Mouse (Mus musculus): ENCODE data around the gene Adcy9. TPM values are rescaled to one million over a fixed set of nuclear protein-coding genes. Genes with fewer than 3 reads are reported as not detected.
A peak's percentile ranks its signal among the peaks of the same experiment; 100 is the strongest.

Adcy9 gene
- polyA plus RNA-seq, 1 experiment from 2014 or later = 1.2 TPM

GRCm38 (mm10) chr16:4413301-4413700, 7.0 kb downstream of the Adcy9 start:
- no peak for ATAC-seq
- no peaks in the 10 kb centered on the region for H3K27me3 ChIP-seq (replicated peaks; ENCODE audit: control insufficient read depth, insufficient read depth, low read length)
- no peaks in the 10 kb centered on the region for H3K36me3 ChIP-seq (ENCODE audit: control insufficient read depth, insufficient read depth, low read length)
- H3K9ac ChIP-seq (ENCODE audit: low read depth, low read length) = no peak overlapping the region
- peaks cover 16% of the 10 kb centered on the region for H3K4me1 ChIP-seq (ENCODE audit: control insufficient read depth, insufficient read depth, low read length)
- H3K4me3 ChIP-seq (ENCODE audit: low read length) = no peak overlapping the region
- no peaks in the 10 kb centered on the region for H3K9me3 ChIP-seq (ENCODE audit: control insufficient read depth, low read length)
- H3K27ac ChIP-seq (ENCODE audit: low read length) = no peak overlapping the region
- no peak overlapping the region for H3K4me2 ChIP-seq (ENCODE audit: low read depth, low read length)
- 53% methylated on average over 14 of the region's 14 CpGs for WGBS

- Histone ChIP-seq H3K9me3 (ENCODE audit: control insufficient read depth, low read length) (no peaks in the 10 kb centered on the region), H3K9ac (ENCODE audit: low read depth, low read length) (no peak overlapping the region), H3K4me2 (ENCODE audit: low read depth, low read length) (no peak overlapping the region), H3K4me3 (ENCODE audit: low read length) (no peak overlapping the region), H3K36me3 (ENCODE audit: control insufficient read depth, insufficient read depth, low read length) (no peaks in the 10 kb centered on the region), H3K4me1 (ENCODE audit: control insufficient read depth, insufficient read depth, low read length) (peaks cover 8% of the 10 kb centered on the region), H3K27me3 (replicated peaks; ENCODE audit: control insufficient read depth, insufficient read depth, low read length) (no peaks in the 10 kb centered on the region), H3K27ac (ENCODE audit: low read length) (no peak overlapping the region)
- WGBS = 87% methylated on average over 4 of the region's 4 CpGs
- ATAC-seq = no peak
Measured at GRCm38 (mm10) chr16:4412298-4412697, 8.0 kb downstream of the Adcy9 start.

- Histone ChIP-seq H3K36me3 (ENCODE audit: control insufficient read depth, insufficient read depth, low read length) (no peaks in the 10 kb centered on the region), H3K4me3 (ENCODE audit: low read length) (no peak overlapping the region), H3K27ac (ENCODE audit: low read length) (no peak overlapping the region), H3K9ac (ENCODE audit: low read depth, low read length) (no peak overlapping the region), H3K4me1 (ENCODE audit: control insufficient read depth, insufficient read depth, low read length) (peaks cover 11% of the 10 kb centered on the region), H3K9me3 (ENCODE audit: control insufficient read depth, low read length) (no peaks in the 10 kb centered on the region), H3K27me3 (replicated peaks; ENCODE audit: control insufficient read depth, insufficient read depth, low read length) (no peaks in the 10 kb centered on the region), H3K4me2 (ENCODE audit: low read depth, low read length) (no peak overlapping the region)
- WGBS = 63% methylated on average over 2 of the region's 2 CpGs
- no peak for ATAC-seq
Measured at GRCm38 (mm10) chr16:4411296-4411695, 9.0 kb downstream of the Adcy9 start.

- ATAC-seq = no peak
- Histone ChIP-seq H3K9ac (ENCODE audit: low read depth, low read length) (no peak overlapping the region), H3K27ac (ENCODE audit: low read length) (no peak overlapping the region), H3K4me3 (ENCODE audit: low read length) (no peak overlapping the region), H3K36me3 (ENCODE audit: control insufficient read depth, insufficient read depth, low read length) (no peaks in the 10 kb centered on the region), H3K4me2 (ENCODE audit: low read depth, low read length) (no peak overlapping the region), H3K4me1 (ENCODE audit: control insufficient read depth, insufficient read depth, low read length) (peaks cover 18% of the 10 kb centered on the region), H3K9me3 (ENCODE audit: control insufficient read depth, low read length) (no peaks in the 10 kb centered on the region), H3K27me3 (replicated peaks; ENCODE audit: control insufficient read depth, insufficient read depth, low read length) (no peaks in the 10 kb centered on the region)
- WGBS = 61% methylated on average over 2 of the region's 2 CpGs
Measured at GRCm38 (mm10) chr16:4407536-4407935, 12.8 kb downstream of the Adcy9 start.

GRCm38 (mm10) chr16:4406706-4407105, 13.6 kb downstream of the Adcy9 start:
- H3K9ac ChIP-seq (ENCODE audit: low read depth, low read length) = 0 out of 2 replicates have a peak overlapping the region, but pooled peaks have one; percentile 24
- WGBS = 52% methylated on average over 4 of the region's 4 CpGs
- H3K4me2 ChIP-seq (ENCODE audit: low read depth, low read length) = no peak overlapping the region
- no peaks in the 10 kb centered on the region for H3K27me3 ChIP-seq (replicated peaks; ENCODE audit: control insufficient read depth, insufficient read depth, low read length)
- H3K36me3 ChIP-seq (ENCODE audit: control insufficient read depth, insufficient read depth, low read length) = no peaks in the 10 kb centered on the region
- H3K9me3 ChIP-seq (ENCODE audit: control insufficient read depth, low read length) = no peaks in the 10 kb centered on the region
- H3K4me1 ChIP-seq (ENCODE audit: control insufficient read depth, insufficient read depth, low read length) = peaks cover 18% of the 10 kb centered on the region
- no peak for ATAC-seq
- H3K4me3 ChIP-seq (ENCODE audit: low read length) = no peak overlapping the region
- H3K27ac ChIP-seq (ENCODE audit: low read length) = no peak overlapping the region

GRCm38 (mm10) chr16:4406047-4406586, 14.2 kb downstream of the Adcy9 start:
- 68% methylated on average over 6 of the region's 6 CpGs for WGBS
- H3K27me3 ChIP-seq (replicated peaks; ENCODE audit: control insufficient read depth, insufficient read depth, low read length) = no peaks in the 10 kb centered on the region
- H3K36me3 ChIP-seq (ENCODE audit: control insufficient read depth, insufficient read depth, low read length) = no peaks in the 10 kb centered on the region
- H3K9ac ChIP-seq (ENCODE audit: low read depth, low read length) = no peak overlapping the region
- peaks cover 18% of the 10 kb centered on the region for H3K4me1 ChIP-seq (ENCODE audit: control insufficient read depth, insufficient read depth, low read length)
- H3K9me3 ChIP-seq (ENCODE audit: control insufficient read depth, low read length) = no peaks in the 10 kb centered on the region
- no peak for ATAC-seq
- no peak overlapping the region for H3K4me2 ChIP-seq (ENCODE audit: low read depth, low read length)
- H3K27ac ChIP-seq (ENCODE audit: low read length) = no peak overlapping the region
- H3K4me3 ChIP-seq (ENCODE audit: low read length) = no peak overlapping the region

GRCm38 (mm10) chr16:4404933-4405761, 15.2 kb downstream of the Adcy9 start:
- peak; percentile 62; the same call in 1 of the 2 replicates for ATAC-seq
- Histone ChIP-seq H3K4me3 (ENCODE audit: low read length) (no peak overlapping the region), H3K27me3 (replicated peaks; ENCODE audit: control insufficient read depth, insufficient read depth, low read length) (no peaks in the 10 kb centered on the region), H3K9ac (ENCODE audit: low read depth, low read length) (no peak overlapping the region), H3K4me2 (ENCODE audit: low read depth, low read length) (no peak overlapping the region), H3K36me3 (ENCODE audit: control insufficient read depth, insufficient read depth, low read length) (no peaks in the 10 kb centered on the region), H3K27ac (ENCODE audit: low read length) (peak overlapping the region; percentile 5; the same call in 1 of the 2 replicates), H3K4me1 (ENCODE audit: control insufficient read depth, insufficient read depth, low read length) (peaks cover 21% of the 10 kb centered on the region), H3K9me3 (ENCODE audit: control insufficient read depth, low read length) (no peaks in the 10 kb centered on the region)
- 43% methylated on average over 8 of the region's 8 CpGs for WGBS

GRCm38 (mm10) chr16:4401109-4401508, 19.2 kb downstream of the Adcy9 start:
- no peaks in the 10 kb centered on the region for H3K9me3 ChIP-seq (ENCODE audit: control insufficient read depth, low read length)
- WGBS = 67% methylated on average over 1 of the region's 1 CpGs

GRCm38 (mm10) chr16:4399471-4400223, 20.7 kb downstream of the Adcy9 start:
- peak; percentile 50; the same call in 1 of the 2 replicates for ATAC-seq

More at GRCm38 (mm10) chr16:4401109-4401508, 19.2 kb downstream of the Adcy9 start:
- no peak for ATAC-seq
- Histone ChIP-seq H3K4me2 (ENCODE audit: low read depth, low read length) (no peak overlapping the region), H3K36me3 (ENCODE audit: control insufficient read depth, insufficient read depth, low read length) (no peaks in the 10 kb centered on the region), H3K4me3 (ENCODE audit: low read length) (no peak overlapping the region), H3K9ac (ENCODE audit: low read depth, low read length) (no peak overlapping the region), H3K27ac (ENCODE audit: low read length) (no peak overlapping the region), H3K4me1 (ENCODE audit: control insufficient read depth, insufficient read depth, low read length) (peaks cover 15% of the 10 kb centered on the region), H3K27me3 (replicated peaks; ENCODE audit: control insufficient read depth, insufficient read depth, low read length) (no peaks in the 10 kb centered on the region)

More at GRCm38 (mm10) chr16:4399471-4400223, 20.7 kb downstream of the Adcy9 start:
- peaks cover 3% of the 10 kb centered on the region for H3K4me1 ChIP-seq (ENCODE audit: control insufficient read depth, insufficient read depth, low read length)
- no peak overlapping the region for H3K27ac ChIP-seq (ENCODE audit: low read length)
- no peak overlapping the region for H3K9ac ChIP-seq (ENCODE audit: low read depth, low read length)
- H3K4me3 ChIP-seq (ENCODE audit: low read length) = no peak overlapping the region
- no peak overlapping the region for H3K4me2 ChIP-seq (ENCODE audit: low read depth, low read length)
- 59% methylated on average over 5 of the region's 5 CpGs for WGBS
- H3K27me3 ChIP-seq (replicated peaks; ENCODE audit: control insufficient read depth, insufficient read depth, low read length) = no peaks in the 10 kb centered on the region
- H3K9me3 ChIP-seq (ENCODE audit: control insufficient read depth, low read length) = no peaks in the 10 kb centered on the region
- H3K36me3 ChIP-seq (ENCODE audit: control insufficient read depth, insufficient read depth, low read length) = no peaks in the 10 kb centered on the region

Measured in intestine, embryonic 16.5 days (tissue).